Mouse (Mus musculus): ENCODE results near the gene Grin2c. TPM values are rescaled to one million over a fixed set of nuclear protein-coding genes. Genes with fewer than 3 reads are reported as not detected.

Gene Grin2c
- polyA plus RNA-seq, 1 experiment from 2014 or later = not detected

DNA sequence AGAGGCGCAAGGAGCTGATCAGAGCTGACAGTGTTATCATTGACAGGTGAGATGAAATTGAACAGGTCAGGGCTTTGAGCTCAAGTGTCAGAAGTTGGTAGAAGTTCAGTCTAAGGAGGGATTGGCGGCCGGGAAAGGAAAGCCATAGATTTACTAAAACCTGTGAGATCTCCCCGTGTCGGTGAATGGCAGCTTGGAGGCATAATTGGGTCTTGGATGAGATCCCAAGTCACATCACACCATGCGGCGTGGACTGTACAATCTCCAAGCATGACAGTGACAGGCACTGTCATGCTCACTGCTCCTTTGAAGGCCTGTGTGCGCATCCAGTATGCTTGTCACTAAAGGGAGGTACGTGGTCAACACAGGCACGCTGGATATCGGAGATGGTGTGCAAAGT, 4.1 kb downstream of the Grin2c start:
- H3K27me3 ChIP-seq (replicated peaks) = peaks cover 100% of the 10 kb centered on the region
- H3K36me3 ChIP-seq = peaks cover 1% of the 10 kb centered on the region; the same call in 1 of the 2 replicates
- 53% methylated on average over 11 of the region's 11 CpGs for WGBS

DNA sequence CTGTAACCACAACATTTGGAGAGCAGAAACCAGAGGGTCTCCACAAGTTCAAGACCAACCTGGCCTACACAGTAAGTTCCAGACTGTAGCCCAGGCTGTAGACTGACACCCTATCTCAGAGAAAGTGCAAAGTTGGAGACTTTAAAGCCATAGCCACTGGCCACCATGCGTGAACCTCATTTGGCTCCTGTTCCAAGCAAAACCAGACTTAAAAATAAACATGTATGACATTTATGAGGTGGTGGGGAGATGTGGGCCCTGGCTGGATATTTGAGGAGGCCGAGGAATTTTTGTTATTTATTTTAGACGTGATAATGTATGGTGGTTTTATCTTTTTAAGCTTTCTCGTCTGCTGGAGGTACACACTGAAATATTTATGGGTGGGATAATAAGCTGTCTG, 7.9 kb downstream of the Grin2c start:
- ATAC-seq (ENCODE audit: extremely low read depth, insufficient number of reproducible peaks, low FRiP score, low TSS enrichment) = no peak
- peaks cover 100% of the 10 kb centered on the region for H3K27me3 ChIP-seq (replicated peaks)
- H3K4me1 ChIP-seq = peaks cover 8% of the 10 kb centered on the region
- no peaks in the 10 kb centered on the region for H3K9me3 ChIP-seq
- no peak overlapping the region for H3K9ac ChIP-seq
- H3K27ac ChIP-seq (replicated peaks) = no peak overlapping the region
- no peaks in the 10 kb centered on the region for H3K36me3 ChIP-seq
- H3K4me3 ChIP-seq = no peak overlapping the region
- 57% methylated on average over 4 of the region's 4 CpGs for WGBS
- H3K4me2 ChIP-seq = no peak overlapping the region

More for the DNA sequence above, 4.1 kb downstream of the Grin2c start:
- no peak for ATAC-seq (ENCODE audit: extremely low read depth, insufficient number of reproducible peaks, low FRiP score, low TSS enrichment)
- H3K27ac ChIP-seq (replicated peaks) = no peak overlapping the region
- peaks cover 32% of the 10 kb centered on the region for H3K4me1 ChIP-seq
- H3K4me3 ChIP-seq = no peak overlapping the region
- no peaks in the 10 kb centered on the region for H3K9me3 ChIP-seq
- no peak overlapping the region for H3K4me2 ChIP-seq
- H3K9ac ChIP-seq = no peak overlapping the region

DNA sequence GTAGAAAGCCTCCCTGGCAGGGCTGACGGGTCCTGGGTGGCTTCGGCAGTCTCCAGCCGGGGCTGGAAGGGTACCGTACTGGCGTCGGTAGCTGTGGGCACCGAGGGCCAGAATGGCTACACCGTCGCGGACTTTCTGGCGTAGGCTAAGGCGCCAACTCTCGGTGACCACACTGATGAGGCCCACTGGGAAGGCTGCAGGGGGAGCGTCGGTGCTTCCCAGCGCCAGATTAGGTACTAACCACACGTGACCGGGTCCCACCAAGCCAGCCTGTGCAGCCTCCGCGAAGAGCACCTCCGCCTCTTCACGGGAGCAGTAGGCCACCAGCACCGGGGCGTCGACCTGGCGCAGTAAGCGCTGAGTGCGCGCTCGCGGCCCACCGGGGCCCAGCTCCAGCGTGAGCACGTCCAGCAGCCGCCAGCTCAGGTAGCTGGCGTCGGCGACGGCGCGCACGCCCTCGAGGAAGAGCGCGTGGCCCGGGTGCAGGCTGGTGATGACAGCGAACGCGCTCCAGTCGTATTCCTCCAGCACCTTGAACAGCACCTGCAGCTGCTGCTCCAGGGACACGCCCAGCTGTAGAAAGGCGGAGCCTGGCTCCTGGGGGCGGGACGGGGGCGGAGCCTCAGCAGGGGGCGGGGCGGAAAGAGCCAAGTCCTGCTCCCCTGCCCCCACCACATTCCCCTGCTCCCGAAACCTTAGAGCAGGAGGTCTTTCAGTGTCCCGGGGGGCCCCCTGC, 9.1 kb downstream of the Grin2c start:
- no peak overlapping the region for H3K9ac ChIP-seq
- H3K36me3 ChIP-seq = no peaks in the 10 kb centered on the region
- no peak overlapping the region for H3K27ac ChIP-seq (replicated peaks)
- no peak for ATAC-seq (ENCODE audit: extremely low read depth, insufficient number of reproducible peaks, low FRiP score, low TSS enrichment)
- no peaks in the 10 kb centered on the region for H3K9me3 ChIP-seq
- whole genome bisulfite sequencing = 14% methylated on average over 59 of the region's 59 CpGs
- H3K27me3 ChIP-seq (replicated peaks) = peaks cover 100% of the 10 kb centered on the region
- peak overlapping the region; percentile 51 for H3K4me2 ChIP-seq
- H3K4me1 ChIP-seq = peaks cover 8% of the 10 kb centered on the region
- peak overlapping the region; percentile 31 for H3K4me3 ChIP-seq

DNA sequence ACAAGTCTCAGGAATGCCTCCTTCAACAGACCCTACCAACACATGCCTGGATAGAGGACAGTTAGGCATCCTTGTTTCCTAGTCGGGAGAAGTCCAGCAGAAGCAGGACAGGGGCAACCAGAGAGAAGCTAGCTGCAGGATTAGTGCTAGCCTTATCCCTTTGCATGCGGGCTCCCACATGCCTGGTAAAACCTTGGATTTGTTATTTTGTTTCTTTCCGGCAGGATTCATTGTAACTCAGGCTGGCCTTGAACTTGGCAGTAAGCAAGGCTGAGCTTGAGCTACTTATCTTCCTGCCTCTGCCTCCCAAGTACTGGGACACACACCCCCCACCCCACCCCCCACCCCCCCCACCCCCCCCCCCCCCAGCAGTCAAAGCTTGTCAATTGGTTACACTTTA, 15.8 kb downstream of the Grin2c start:
- Histone ChIP-seq H3K4me1 (peaks cover 31% of the 10 kb centered on the region), H3K27ac (replicated peaks) (no peak overlapping the region), H3K36me3 (no peaks in the 10 kb centered on the region), H3K4me3 (no peak overlapping the region), H3K27me3 (replicated peaks) (peaks cover 99% of the 10 kb centered on the region), H3K4me2 (no peak overlapping the region), H3K9me3 (no peaks in the 10 kb centered on the region), H3K9ac (no peak overlapping the region)
- no peak for ATAC-seq (ENCODE audit: extremely low read depth, insufficient number of reproducible peaks, low FRiP score, low TSS enrichment)
- WGBS = 49% methylated on average over 3 of the region's 3 CpGs

DNA sequence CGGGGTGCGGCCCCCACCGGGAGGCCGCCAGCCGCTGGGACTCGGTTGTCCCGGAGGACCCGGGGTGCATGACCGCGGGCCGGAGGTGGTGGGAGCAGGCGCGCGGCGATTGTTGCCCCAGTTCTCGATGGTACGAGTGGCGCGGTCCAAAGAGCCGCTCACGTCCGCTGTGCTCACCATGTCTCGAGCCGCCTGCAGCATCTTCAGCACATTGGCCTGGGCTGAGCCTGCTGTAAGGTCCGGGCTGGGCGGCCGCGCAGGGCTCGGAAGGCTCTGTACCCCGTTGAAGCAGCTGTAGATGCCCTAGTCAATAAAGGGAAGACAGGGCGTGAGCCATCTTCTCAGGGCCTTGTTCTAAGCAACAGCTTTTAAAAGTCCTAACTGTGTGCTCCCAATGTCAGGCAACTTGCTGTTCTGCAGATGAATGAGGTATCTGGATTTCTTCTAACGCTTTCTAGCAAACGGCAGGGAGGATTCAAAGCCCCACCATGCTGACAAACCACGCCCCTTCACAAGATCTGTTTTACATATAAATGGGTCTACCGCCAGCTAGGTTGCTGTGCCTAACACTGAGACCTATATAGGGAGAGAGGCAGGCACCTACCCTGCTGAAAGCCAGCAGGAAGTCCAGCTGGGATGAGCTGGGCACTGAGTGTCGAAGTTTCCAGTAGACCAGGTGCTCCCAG, 16.5 kb downstream of the Grin2c start:
- Histone ChIP-seq H3K4me1 (peaks cover 31% of the 10 kb centered on the region), H3K36me3 (peaks cover 1% of the 10 kb centered on the region), H3K27ac (replicated peaks) (no peak overlapping the region), H3K4me2 (peak overlapping the region; percentile 75), H3K4me3 (peak overlapping the region; percentile 50), H3K27me3 (replicated peaks) (peaks cover 99% of the 10 kb centered on the region), H3K9me3 (no peaks in the 10 kb centered on the region), H3K9ac (peak overlapping the region; percentile 58; the same call in 1 of the 2 replicates)
- ATAC-seq (ENCODE audit: extremely low read depth, insufficient number of reproducible peaks, low FRiP score, low TSS enrichment) = no peak
- WGBS = 2% methylated on average over 36 of the region's 36 CpGs

DNA sequence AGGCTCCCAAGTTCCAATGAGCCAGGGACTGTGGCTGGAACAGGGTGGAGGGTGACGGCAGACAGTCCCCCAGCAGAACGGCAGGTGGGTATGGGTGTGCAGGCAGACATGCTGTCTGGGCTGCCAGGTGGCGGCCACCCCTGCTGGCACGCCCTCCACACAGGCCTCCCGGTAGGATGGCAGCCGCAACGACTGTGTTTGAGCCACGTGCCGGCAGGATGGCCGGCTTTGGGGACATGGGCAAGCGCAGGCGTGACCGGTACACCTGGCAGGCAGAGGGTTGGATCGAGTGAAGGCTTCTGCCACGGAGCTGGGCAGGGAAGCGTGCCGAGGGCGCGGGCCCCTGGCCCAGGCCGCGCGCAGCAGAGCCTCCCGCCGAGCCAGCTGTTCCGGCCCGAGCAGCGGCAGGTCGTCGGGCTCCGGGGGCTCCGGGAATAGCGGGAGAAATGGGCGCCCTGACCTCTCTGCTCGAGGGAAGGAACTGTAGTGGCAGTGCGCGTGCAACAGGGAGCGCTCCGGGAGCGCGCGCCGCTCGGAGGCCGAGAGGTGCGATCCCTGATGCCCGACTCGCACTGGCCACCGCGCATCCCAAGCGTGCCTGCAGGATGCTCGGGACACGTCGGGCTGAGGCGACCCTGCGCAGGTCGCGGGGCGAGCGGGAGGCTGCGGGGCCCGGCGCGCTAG, 17.2 kb downstream of the Grin2c start:
- 4% methylated on average over 63 of the region's 63 CpGs for WGBS

DNA sequence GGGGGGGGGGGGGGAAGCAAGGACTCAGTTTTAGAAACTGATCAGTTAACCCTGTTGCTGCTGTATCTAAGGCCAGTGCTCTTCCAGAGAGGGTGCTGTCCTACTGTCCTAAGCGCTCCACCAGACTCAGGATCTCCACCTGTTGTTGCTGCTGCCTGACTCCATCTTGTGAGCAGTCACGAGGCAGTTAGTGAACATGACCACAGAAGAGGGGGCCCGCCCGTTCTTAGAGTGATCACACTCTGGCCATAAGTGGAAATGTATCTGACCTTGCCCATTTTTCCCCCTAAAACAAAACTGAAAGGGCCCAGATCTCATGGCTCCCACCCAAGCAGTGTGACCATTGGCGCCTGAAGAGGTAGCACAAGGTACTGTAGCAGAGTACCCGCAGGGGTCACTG, 19.1 kb downstream of the Grin2c start:
- Histone ChIP-seq H3K9me3 (no peaks in the 10 kb centered on the region), H3K4me1 (peaks cover 39% of the 10 kb centered on the region), H3K4me3 (no peak overlapping the region), H3K4me2 (no peak overlapping the region), H3K9ac (no peak overlapping the region), H3K27ac (replicated peaks) (no peak overlapping the region), H3K36me3 (peaks cover 22% of the 10 kb centered on the region), H3K27me3 (replicated peaks) (peaks cover 81% of the 10 kb centered on the region)
- ATAC-seq (ENCODE audit: extremely low read depth, insufficient number of reproducible peaks, low FRiP score, low TSS enrichment) = no peak
- 54% methylated on average over 6 of the region's 6 CpGs for WGBS

More for the DNA sequence above, 17.2 kb downstream of the Grin2c start:
- H3K27me3 ChIP-seq (replicated peaks) = peaks cover 99% of the 10 kb centered on the region
- H3K9me3 ChIP-seq = no peaks in the 10 kb centered on the region
- H3K27ac ChIP-seq (replicated peaks) = no peak overlapping the region
- peak overlapping the region; percentile 50 for H3K4me3 ChIP-seq
- peak overlapping the region; percentile 75 for H3K4me2 ChIP-seq
- peaks cover 8% of the 10 kb centered on the region for H3K36me3 ChIP-seq
- H3K9ac ChIP-seq = peak overlapping the region; percentile 58
- ATAC-seq (ENCODE audit: extremely low read depth, insufficient number of reproducible peaks, low FRiP score, low TSS enrichment) = no peak
- peaks cover 31% of the 10 kb centered on the region for H3K4me1 ChIP-seq

DNA sequence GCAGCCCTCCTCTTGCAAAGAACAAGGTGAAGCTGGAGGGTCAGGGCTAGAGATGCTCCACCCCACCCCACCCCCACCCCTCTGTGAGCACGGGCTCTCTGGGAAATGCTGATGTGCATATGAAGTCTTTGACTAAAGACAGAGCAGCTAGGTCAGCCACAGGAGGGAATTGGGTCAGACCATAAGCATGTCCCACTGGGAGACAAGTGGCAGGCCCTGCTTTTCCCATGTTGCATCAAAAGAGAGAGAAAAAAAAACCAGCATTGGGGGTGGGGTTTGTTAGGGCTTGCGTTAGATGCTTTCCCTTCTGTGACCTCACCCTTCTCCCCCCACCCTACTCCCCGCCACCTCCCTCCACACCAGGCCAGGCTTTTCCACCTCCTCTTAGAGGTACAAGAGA, 19.8 kb downstream of the Grin2c start:
- H3K36me3 ChIP-seq = peaks cover 22% of the 10 kb centered on the region
- no peak overlapping the region for H3K4me3 ChIP-seq
- H3K9ac ChIP-seq = no peak overlapping the region
- H3K27me3 ChIP-seq (replicated peaks) = peaks cover 74% of the 10 kb centered on the region
- ATAC-seq (ENCODE audit: extremely low read depth, insufficient number of reproducible peaks, low FRiP score, low TSS enrichment) = no peak
- H3K4me2 ChIP-seq = no peak overlapping the region
- WGBS = 8% methylated on average over 3 of the region's 3 CpGs
- no peak overlapping the region for H3K27ac ChIP-seq (replicated peaks)
- H3K9me3 ChIP-seq = no peaks in the 10 kb centered on the region
- peaks cover 39% of the 10 kb centered on the region for H3K4me1 ChIP-seq

DNA sequence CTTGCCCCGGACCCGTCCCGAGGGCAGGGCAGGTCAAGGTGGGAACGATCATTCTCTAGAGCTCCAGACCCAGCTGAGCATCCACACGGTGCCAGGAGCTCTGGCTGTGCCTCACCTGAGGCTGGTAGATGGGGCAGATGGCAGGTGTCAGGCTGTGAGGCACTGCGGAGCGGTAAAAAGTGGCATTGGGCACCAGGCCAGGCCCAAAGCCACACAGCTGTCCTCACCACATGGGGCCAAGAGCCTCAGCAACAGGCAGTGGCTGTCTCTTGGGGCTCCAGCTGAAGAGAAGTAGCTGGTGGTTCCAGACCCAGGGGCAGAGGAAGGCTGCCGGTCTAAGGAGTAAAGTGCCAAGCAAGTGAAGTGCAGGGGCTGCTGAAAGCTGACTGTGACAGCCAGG, 20.7 kb downstream of the Grin2c start:
- H3K27ac ChIP-seq (replicated peaks) = no peak overlapping the region
- H3K27me3 ChIP-seq (replicated peaks) = peaks cover 66% of the 10 kb centered on the region
- peaks cover 39% of the 10 kb centered on the region for H3K4me1 ChIP-seq
- no peaks in the 10 kb centered on the region for H3K9me3 ChIP-seq
- ATAC-seq (ENCODE audit: extremely low read depth, insufficient number of reproducible peaks, low FRiP score, low TSS enrichment) = no peak
- no peak overlapping the region for H3K4me3 ChIP-seq
- no peak overlapping the region for H3K9ac ChIP-seq
- H3K4me2 ChIP-seq = no peak overlapping the region
- peaks cover 22% of the 10 kb centered on the region for H3K36me3 ChIP-seq
- 69% methylated on average over 8 of the region's 8 CpGs for WGBS

DNA sequence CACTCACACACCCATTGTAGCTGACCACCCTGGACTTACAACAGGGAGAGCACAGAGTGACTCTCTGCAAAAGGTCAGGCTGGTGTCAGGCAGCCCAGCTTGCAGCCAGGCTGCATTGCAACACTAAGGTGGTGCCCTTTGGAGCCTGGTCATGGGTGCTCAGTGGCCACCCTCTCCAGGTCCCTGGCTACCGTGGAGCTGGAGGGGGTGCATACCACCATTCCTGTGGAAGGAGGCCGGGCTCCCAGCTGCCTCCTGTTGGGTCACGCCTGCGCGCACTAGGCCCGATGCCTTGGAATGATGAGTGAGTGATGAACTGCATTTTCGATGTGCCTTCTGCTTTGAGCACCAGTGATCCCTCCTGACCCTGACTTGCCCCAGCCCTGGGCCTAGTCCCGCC, 22.2 kb downstream of the Grin2c start:
- Histone ChIP-seq H3K4me1 (peaks cover 28% of the 10 kb centered on the region), H3K9ac (no peak overlapping the region), H3K36me3 (peaks cover 24% of the 10 kb centered on the region), H3K9me3 (no peaks in the 10 kb centered on the region), H3K27ac (replicated peaks) (no peak overlapping the region), H3K27me3 (replicated peaks) (peaks cover 59% of the 10 kb centered on the region), H3K4me2 (no peak overlapping the region), H3K4me3 (no peak overlapping the region)
- 80% methylated on average over 8 of the region's 8 CpGs for WGBS
- ATAC-seq (ENCODE audit: extremely low read depth, insufficient number of reproducible peaks, low FRiP score, low TSS enrichment) = no peak

DNA sequence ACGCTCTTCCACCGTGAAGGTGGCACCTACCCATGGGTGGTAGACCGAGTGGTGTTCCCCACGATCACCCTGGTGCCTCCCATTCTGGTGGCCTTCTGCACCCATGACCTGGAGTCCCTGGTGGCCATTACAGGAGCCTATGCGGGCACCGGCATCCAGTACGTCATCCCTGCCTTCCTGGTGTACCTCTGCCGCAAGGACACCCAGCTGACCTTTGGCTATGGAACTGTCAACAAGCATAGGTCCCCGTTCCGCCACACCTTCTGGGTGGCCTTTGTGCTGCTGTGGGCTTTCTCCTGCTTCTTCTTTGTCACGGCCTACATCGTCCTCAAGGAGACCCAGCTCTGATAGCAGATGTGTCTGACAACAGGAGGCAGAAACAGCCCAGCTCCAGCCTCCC, 23.3 kb downstream of the Grin2c start:
- peaks cover 25% of the 10 kb centered on the region for H3K4me1 ChIP-seq
- H3K4me2 ChIP-seq = no peak overlapping the region
- H3K27me3 ChIP-seq (replicated peaks) = peaks cover 57% of the 10 kb centered on the region
- H3K9me3 ChIP-seq = no peaks in the 10 kb centered on the region
- H3K9ac ChIP-seq = 0 out of 2 replicates have a peak overlapping the region, but pooled peaks have one; percentile 14
- H3K4me3 ChIP-seq = no peak overlapping the region
- no peak overlapping the region for H3K27ac ChIP-seq (replicated peaks)
- peaks cover 32% of the 10 kb centered on the region for H3K36me3 ChIP-seq
- 75% methylated on average over 12 of the region's 12 CpGs for WGBS
- ATAC-seq (ENCODE audit: extremely low read depth, insufficient number of reproducible peaks, low FRiP score, low TSS enrichment) = no peak
